Mouse (Mus musculus) cerebellum, postnatal 36 days (tissue): ENCODE results near the gene Samd8.

Experiments used
- DNase-seq, 2 experiments: peaks; one replicate each; pipeline ENCODE4 v3.0.0; 2021 to 2022; ENCODE audit warnings: mixed read lengths in 2 of 2

The Samd8 gene

GRCm38 (mm10) chr14:21750008-21750880, at the start of gene Samd8:
Gene Samd8 (plus strand): TSS chr14:21750531.
- DNase-seq = peak; percentile 83 to 88

- DNase-seq = no peak
Measured at GRCm38 (mm10) chr14:21702691-21703090, 47.6 kb upstream of the Samd8 start.

DNA sequence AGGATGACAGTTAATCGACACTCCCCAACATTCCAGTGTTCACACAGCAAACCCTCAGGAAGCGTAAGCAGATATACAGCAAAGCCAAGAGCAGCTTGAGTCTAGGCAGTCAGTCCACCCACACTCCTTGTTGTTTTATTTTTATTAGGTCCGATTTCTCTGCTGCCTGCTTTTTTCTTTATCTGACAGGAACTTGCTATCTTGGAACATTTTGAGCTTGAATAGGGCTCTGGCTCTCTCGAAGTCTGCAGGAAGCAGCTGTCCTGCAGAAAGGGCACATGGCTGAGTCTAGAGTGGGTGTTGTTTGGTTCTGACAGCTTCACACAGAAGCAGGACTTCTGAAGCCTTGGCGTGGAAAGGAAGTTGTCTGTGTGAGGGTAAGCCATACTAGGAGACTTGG, 47.1 kb upstream of the Samd8 start:
- DNase-seq = no peak

- DNase-seq = no peak
Measured at GRCm38 (mm10) chr14:21705462-21705861, 44.9 kb upstream of the Samd8 start.

- no peak for DNase-seq
Measured at GRCm38 (mm10) chr14:21706759-21707571, 43.4 kb upstream of the Samd8 start.

GRCm38 (mm10) chr14:21709545-21709944, 40.8 kb upstream of the Samd8 start:
- DNase-seq = no peak

DNA sequence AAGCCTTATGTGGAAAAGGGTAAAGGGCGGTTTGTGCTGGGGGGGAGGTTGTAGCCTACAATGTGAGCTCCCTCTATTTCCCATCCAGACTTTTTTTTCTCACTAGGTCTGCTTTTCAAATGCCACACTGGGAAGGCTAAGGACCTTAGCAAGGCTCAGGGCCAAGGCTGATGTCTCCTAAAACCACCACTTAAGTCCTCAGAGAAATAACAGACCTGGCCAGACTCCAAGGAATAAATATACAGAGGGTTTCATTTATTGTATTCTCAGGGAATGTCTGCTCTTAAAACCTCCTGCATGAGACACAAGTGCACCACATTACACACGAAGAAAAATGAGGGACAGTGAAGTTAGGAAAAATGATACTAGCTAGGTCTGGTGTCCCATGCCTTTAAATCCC, 39.1 kb upstream of the Samd8 start:
- no peak for DNase-seq

DNA sequence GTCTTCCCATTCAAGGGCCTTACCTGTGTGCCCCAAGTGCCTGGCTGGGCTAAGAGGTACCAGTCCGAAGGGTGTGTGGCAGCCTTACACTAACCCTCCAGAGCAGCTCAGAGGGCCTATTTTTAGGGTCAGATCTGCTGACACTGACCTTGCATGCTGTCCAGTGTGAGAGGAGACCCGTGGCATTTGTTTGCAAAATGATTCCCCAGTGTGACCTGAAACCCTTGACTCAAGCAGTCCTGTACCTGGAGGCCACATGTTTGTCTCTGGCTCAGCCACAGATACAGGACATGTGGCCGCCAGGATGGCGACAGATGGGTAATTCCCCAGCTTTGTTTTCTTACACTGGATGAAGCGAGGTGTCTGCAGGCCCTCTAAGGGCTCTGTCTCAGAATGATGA, 35.8 kb upstream of the Samd8 start, which contains the start of gene Dupd1:
Dupd1 (minus strand) TSS at position 91 of the 400 bp plus-strand sequence.
- DNase-seq = no peak

- DNase-seq = no peak
Measured at GRCm38 (mm10) chr14:21719646-21720383, 30.5 kb upstream of the Samd8 start.

- DNase-seq = no peak
Measured at GRCm38 (mm10) chr14:21720430-21721205, 29.7 kb upstream of the Samd8 start.

GRCm38 (mm10) chr14:21722021-21722698, 28.2 kb upstream of the Samd8 start:
- no peak for DNase-seq

GRCm38 (mm10) chr14:21729031-21729732, 21.1 kb upstream of the Samd8 start:
- no peak for DNase-seq

DNA sequence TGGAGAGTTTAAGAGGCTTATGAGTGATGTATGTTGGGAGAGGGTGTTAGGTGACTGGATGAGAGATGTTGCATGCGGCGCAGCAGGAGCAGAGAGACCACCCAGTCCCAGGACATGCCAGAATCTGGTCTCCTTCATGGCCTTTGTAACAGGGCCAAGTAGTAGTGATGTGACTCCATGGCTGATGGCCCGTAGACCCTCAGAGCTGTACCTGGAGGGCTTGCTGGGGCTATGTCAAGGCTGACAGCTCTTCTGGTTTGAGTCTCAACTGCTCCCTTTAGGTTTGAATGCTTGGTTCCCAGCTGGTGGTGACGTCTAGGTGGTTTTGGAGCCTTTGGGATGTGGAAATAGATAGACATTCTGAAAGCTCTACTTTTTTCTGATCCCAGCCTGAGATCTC, 20.4 kb upstream of the Samd8 start:
- DNase-seq = no peak

GRCm38 (mm10) chr14:21733131-21733905, 17.0 kb upstream of the Samd8 start:
- DNase-seq = no peak

DNA sequence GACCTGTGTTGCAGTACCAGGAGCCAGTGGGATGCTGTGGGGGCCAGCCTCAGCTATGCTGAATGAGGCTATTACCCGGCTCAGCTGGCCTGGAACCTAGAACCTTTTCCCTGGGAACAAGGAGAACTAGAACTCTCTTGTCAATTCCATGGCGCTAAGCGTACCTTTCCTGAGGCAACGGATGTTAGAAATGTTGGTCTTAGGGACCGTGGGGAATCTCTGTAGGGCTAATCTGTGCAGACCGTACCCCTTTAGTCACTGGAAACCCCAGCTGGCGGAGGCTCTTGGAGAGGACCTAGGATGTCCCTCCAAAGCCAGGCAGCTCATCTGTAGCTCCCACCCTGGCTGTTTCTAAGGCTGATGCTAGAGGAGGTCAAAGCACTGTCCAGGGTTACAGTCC, 10.0 kb upstream of the Samd8 start:
- no peak for DNase-seq

GRCm38 (mm10) chr14:21741314-21741713, 9.0 kb upstream of the Samd8 start:
- no peak for DNase-seq

DNA sequence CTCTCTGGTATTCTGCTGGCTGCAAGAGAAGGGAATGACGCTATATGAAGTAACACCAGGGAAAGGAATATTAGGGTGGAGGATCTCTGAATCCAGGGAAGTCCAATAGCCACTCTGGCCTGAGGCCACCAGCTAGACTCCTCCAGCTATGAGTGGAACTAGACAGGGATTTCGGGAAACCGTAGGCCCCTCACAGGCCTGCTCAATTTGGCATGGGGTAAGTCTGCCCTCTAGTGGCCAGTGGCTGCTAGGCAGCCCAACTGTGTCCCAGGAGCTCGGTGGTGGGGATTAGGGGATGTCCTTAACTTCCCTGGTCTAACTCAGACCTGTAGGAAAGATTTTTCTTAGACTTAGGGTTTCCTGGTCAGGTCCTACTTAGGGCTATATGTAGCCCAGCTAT, 8.5 kb upstream of the Samd8 start:
- DNase-seq = peak; percentile 79 to 82

GRCm38 (mm10) chr14:21742441-21742840, 7.9 kb upstream of the Samd8 start:
- no peak for DNase-seq

- DNase-seq = no peak
Measured at GRCm38 (mm10) chr14:21744169-21744568, 6.2 kb upstream of the Samd8 start.

DNA sequence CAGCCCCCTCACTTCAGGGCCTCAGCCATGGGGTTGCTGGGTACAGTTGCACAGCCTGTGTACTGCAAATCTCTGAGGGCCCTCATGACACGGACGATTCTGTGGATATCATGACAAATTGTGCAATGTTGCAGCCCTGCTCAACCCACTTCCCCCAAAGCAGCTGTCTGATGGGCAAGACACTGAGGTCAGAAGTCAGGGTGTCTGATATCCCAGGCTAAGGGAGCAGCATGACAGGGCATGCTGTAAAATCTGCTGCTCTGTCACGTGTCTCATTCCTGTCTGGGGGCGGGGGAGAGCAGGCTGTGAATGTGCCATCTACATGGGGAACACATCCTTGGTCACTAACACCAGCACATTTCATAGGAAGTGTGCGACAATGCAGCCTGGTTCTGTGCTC, 5.2 kb upstream of the Samd8 start:
- no peak for DNase-seq
